Mouse (Mus musculus) c-Kit-positive CD71-positive TER-119-negative erythroid progenitor cells, embryonic 14.5 days (primary cell): ENCODE results near the gene Top1.

ENCODE experiments used
- DNase-seq: peaks from one replicate; pipeline ENCODE4 v3.0.0-alpha.2; 2013; ENCODE audit warnings: low read depth

Top1 gene

GRCm38 (mm10) chr2:160741580-160741979, 95.9 kb downstream of the Top1 start:
- no peak for DNase-seq

DNA sequence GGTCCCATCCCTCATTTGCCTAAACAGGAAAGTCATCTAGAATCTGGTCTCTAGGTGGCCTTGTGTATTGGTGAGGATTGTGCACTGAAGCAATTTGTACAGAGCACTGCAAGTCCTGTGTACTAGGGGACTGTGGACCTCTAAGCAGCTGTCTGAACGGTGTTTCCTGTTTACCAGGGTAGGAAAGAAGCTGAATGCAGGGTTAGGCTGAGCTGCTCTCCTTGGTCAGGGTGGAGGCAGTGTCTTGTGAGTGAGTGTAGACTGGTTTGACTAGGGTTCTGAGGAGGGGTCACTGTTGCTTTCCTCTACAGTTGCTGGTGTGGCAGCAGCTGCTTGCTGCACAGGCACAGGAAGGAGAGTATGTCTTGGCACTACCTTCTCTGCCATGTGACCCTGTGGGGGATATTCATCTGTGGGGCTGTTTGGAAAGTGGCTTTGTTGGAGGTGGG, 96.5 kb downstream of the Top1 start:
- DNase-seq = no peak

GRCm38 (mm10) chr2:160744040-160744822, 98.5 kb downstream of the Top1 start:
- DNase-seq = no peak

GRCm38 (mm10) chr2:160744823-160745210, 99.1 kb downstream of the Top1 start:
- no peak for DNase-seq

DNA sequence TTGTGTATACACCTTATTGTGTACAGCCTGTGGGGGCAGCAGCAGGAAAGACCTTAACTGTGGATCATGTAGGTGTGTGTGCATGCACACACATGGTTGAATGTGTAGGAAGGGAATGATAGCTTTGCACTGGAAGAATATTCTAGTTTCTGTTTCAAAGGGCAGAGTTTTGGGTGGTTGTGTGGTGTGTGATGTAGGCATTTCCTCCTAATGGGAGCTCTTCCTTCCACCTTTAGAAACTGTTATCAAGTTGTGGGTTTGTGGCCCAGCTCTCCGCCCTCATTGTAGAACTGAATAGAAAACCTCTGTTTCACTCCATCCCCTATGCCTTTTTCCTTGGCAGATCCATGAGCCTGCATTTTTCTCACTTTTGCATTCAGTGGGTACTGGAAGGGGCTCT, 99.8 kb downstream of the Top1 start:
- no peak for DNase-seq

- no peak for DNase-seq
These were observed 100.9 kb downstream of the Top1 start for GRCm38 (mm10) chr2:160746637-160747036.

DNA sequence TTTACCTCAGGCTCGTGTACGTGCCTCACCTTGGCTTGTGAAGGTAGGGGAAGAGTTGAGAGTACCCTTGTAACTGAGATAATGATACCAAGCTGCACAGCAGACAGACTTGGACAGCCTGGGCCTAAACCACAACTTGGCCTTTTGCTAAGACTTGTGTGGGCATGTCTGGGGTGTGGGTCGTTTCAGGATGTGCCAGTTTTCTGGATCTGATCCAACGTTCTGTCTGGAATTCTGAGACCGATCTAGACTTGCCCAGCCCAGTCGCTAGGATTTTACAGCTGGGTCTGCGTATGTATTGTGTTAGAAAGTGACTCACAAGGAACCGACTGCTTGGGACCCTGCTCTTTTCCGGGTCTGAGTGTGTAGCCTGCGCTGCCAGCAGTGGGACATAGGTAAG, 101.4 kb downstream of the Top1 start:
- DNase-seq = no peak

GRCm38 (mm10) chr2:160756583-160757203, 111.0 kb downstream of the Top1 start:
- DNase-seq = no peak

DNA sequence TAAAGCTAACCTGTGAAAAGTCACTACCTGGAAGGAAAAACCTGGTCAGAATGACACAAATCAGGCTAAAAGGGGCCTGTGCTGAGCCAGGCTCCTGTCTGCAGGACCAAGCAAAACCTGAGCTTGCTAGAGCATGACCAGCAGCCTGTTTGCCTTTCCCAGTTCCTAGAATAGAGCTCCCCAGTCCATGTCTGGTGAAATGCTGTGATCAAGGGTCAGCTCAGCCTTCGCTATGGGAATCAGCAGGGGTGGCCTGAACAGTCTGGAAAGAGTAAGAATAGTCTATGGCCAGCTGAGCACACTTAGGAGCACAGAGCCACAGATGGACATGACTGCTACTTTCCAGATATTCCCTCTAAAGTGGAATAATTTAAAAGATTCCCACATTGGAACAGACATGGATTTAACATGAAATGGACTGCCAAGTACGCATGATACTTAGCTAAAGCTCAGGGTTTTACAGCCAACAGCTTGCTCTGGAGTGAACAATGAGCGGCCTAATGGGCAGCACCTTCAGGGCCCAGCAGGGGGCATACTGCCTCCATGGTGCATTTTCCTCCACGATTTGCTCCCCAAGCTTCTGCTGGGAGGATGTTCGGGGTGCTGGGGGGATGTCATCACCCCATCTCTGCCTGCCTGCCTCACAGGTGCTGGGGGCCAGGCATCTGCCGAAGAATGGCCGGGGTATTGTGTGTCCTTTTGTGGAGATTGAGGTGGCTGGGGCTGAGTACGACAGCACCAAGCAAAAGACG, 114.9 kb downstream of the Top1 start:
- no peak for DNase-seq

GRCm38 (mm10) chr2:160763816-160764215, 118.1 kb downstream of the Top1 start:
- DNase-seq = no peak

GRCm38 (mm10) chr2:160764386-160764785, 118.7 kb downstream of the Top1 start:
- no peak for DNase-seq

- no peak for DNase-seq
These were observed 119.4 kb downstream of the Top1 start for GRCm38 (mm10) chr2:160765096-160765495.

GRCm38 (mm10) chr2:160766371-160766771, 120.7 kb downstream of the Top1 start:
- no peak for DNase-seq

DNA sequence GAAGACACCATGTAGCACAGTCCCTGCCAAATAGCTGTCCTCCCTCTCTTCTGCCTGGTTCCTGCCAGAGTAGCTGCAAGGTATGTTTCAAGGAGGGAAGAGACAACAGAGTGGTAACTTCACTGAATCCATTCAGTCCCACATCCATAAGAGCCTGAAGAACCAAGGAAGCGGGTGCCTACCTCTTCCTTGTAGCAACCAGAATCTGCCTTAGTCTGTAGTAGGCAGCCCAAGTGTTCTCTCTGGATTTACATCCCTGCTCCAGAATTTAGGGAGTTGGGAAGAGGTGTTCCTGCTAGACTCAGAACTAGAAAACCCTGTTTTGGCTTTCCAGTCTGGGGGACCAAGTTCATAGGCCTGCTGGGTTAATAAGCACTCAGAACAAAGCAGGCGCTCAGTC, 121.5 kb downstream of the Top1 start:
- no peak for DNase-seq

DNA sequence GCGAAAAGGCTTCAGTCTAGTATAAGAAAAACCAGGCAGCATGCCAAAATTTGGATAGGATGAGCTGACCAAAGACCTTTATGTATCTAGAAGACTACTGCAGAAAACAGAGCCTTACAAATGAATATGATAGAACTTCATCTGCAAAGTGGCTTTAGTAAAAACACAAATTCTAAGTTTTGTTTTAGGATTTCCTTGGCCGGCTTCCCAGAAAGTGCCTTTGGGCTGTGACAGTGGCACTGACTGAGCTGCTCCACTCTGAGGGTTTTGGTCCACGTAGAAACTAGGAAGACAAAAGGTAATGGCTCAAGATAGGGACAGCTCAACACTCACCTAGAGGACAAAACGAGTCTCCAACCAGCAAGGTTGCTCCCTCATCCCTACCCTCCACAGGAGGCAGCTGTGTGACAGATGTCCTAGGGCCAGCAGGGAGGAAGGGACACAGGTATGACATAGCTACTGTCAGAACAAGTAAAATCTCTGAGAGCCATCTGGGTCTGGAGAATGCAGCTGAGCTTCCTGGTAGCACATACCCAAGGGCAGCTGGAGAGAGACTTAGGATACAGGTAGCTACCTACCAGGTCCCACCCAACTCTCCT, 122.5 kb downstream of the Top1 start:
- DNase-seq = no peak

GRCm38 (mm10) chr2:160768997-160769396, 123.3 kb downstream of the Top1 start:
- DNase-seq = no peak

GRCm38 (mm10) chr2:160770409-160770808, 124.7 kb downstream of the Top1 start:
- DNase-seq = no peak

DNA sequence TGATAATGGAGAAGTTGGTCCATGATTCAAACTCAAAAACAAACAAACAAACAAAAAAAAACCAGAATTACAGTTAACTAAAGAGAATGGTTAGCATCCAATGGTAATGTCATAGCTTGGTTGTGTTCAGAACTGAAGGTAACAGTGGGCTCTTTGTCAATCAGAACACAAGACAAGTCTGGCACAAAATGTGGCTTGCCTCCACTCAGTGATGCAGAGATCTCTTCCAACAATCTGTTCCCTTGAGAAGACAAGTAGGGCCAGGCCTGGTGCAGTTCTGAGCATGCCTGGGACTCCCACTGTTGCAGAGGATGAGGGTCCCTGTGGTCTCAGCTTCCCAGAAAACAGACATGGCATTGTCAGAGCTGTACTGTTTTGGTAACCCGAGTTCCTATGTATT, 125.2 kb downstream of the Top1 start:
- no peak for DNase-seq

- DNase-seq = no peak
These were observed 125.9 kb downstream of the Top1 start for GRCm38 (mm10) chr2:160771325-160772276.
